Comparison of ENCODE assay signal across 9 mouse cellular contexts in genomic region chr12:83988483-83988882, GRCm38 (mm10). TPM values are rescaled to one million over a fixed set of nuclear protein-coding genes. Genes with fewer than 3 reads are reported as not detected.
DNase-seq lines count a peak whose midpoint lies in the region; ATAC-seq lines count a peak whose summit lies in the region.
"Had no signal": no experiment of that assay in that cellular context is flagged by ENCODE, and none has a peak within 500 bp of the region (broad histone marks: within the 10 kb centered on the region; RNA-seq: fewer than 3 reads in every experiment).

No protein-coding gene starts in this region.

- H3K27me3 ChIP-seq in kidney, embryonic 16.5 days (ENCODE audit: insufficient read depth, low read length), result no peaks in the 10 kb centered on the region
- no peaks in the 10 kb centered on the region for H3K27me3 ChIP-seq in hindbrain, embryonic 11.5 days (ENCODE audit: control insufficient read depth, insufficient read depth, low read length)
- no peaks in the 10 kb centered on the region for H3K27me3 ChIP-seq in midbrain, embryonic 14.5 days (ENCODE audit: control insufficient read depth, insufficient read depth, low read length)

- intact Hi-C loops in left cerebral cortex, postnatal 25 days (cut with DNase I), result loop anchor here (5.0 kb wide), 1 partner anchor 44 kb away; no protein-coding TSS in a partner anchor

- 63% methylated on average over 4 of the region's 4 CpGs for WGBS in kidney, embryonic 16.5 days
- 69% methylated on average over 4 of the region's 4 CpGs for WGBS in hindbrain, embryonic 11.5 days
- WGBS in midbrain, embryonic 14.5 days, result 74% methylated on average over 4 of the region's 4 CpGs

- peak overlapping the region; percentile 93 for H3K27ac ChIP-seq in kidney, embryonic 16.5 days (ENCODE audit: low read length)
- H3K27ac ChIP-seq in hindbrain, embryonic 11.5 days (ENCODE audit: low read depth, low read length), result no peak overlapping the region
- H3K27ac ChIP-seq in midbrain, embryonic 14.5 days (replicated peaks; ENCODE audit: low read depth, low read length), result peak overlapping the region; percentile 89; the same call in 1 of the 2 replicates

- no peak for DNase-seq in kidney, adult 9 months
- DNase-seq in ZHBTc4 (ENCODE audit: low read depth, low spot score), result peak; percentile 44
- DNase-seq in hindbrain, embryonic 11.5 days (ENCODE audit: low spot score), result no peak
- DNase-seq in midbrain, embryonic 14.5 days, result no peak
- no peak for DNase-seq in left cerebral cortex, postnatal 25 days (ENCODE audit: low spot score in 2 of 2)
- DNase-seq in adrenal gland, postnatal 4 days (ENCODE audit: low spot score in 2 of 2), result no peak
- DNase-seq in layer of hippocampus, adult 18-20 months (ENCODE audit: low spot score in 2 of 2), result no peak

- peak overlapping the region; percentile 57 for H3K4me2 ChIP-seq in kidney, embryonic 16.5 days (replicated peaks; ENCODE audit: low read depth, low read length)
- peak overlapping the region; percentile 64 for H3K4me2 ChIP-seq in hindbrain, embryonic 11.5 days (replicated peaks; ENCODE audit: low read depth, low read length)
- H3K4me2 ChIP-seq in midbrain, embryonic 14.5 days (ENCODE audit: low read length), result peak overlapping the region; percentile 63

- H3K4me1 ChIP-seq in kidney, embryonic 16.5 days (ENCODE audit: insufficient read depth, low read length), result peaks cover 13% of the 10 kb centered on the region; the same call in 1 of the 2 replicates
- no peaks in the 10 kb centered on the region for H3K4me1 ChIP-seq in hindbrain, embryonic 11.5 days (replicated peaks; ENCODE audit: control insufficient read depth, insufficient read depth, low read length)
- H3K4me1 ChIP-seq in midbrain, embryonic 14.5 days (ENCODE audit: control insufficient read depth, insufficient read depth, low read length), result peaks cover 4% of the 10 kb centered on the region; the same call in 1 of the 2 replicates

- H3K9ac ChIP-seq in kidney, embryonic 16.5 days (replicated peaks; ENCODE audit: low read length), result peak overlapping the region; percentile 83
- peak overlapping the region; percentile 65 for H3K9ac ChIP-seq in hindbrain, embryonic 11.5 days (ENCODE audit: low read depth, low read length)
- peak overlapping the region; percentile 68; the same call in 1 of the 2 replicates for H3K9ac ChIP-seq in midbrain, embryonic 14.5 days (replicated peaks; ENCODE audit: low read length)

- H3K4me3 ChIP-seq in kidney, embryonic 16.5 days (ENCODE audit: low read length), result peak overlapping the region; percentile 59
- H3K4me3 ChIP-seq in hindbrain, embryonic 11.5 days (ENCODE audit: low read depth, low read length), result peak overlapping the region; percentile 43
- H3K4me3 ChIP-seq in midbrain, embryonic 14.5 days (replicated peaks; ENCODE audit: low read depth, low read length), result peak overlapping the region; percentile 55

- peak; percentile 46; the same call in 1 of the 2 replicates for ATAC-seq in kidney, embryonic 16.5 days (ENCODE audit: low FRiP score, low TSS enrichment)
- peak; percentile 60; the same call in 1 of the 2 replicates for ATAC-seq in hindbrain, embryonic 11.5 days (ENCODE audit: low FRiP score)
- no peak for ATAC-seq in midbrain, embryonic 14.5 days (ENCODE audit: low FRiP score, low TSS enrichment)

- 0 out of 2 replicates have a peak, but pooled peaks cover 10% of the 10 kb centered on the region for H3K36me3 ChIP-seq in kidney, embryonic 16.5 days (ENCODE audit: insufficient read depth, low read length)
- H3K36me3 ChIP-seq in hindbrain, embryonic 11.5 days (ENCODE audit: control insufficient read depth, insufficient read depth, low read length), result no peaks in the 10 kb centered on the region
- H3K36me3 ChIP-seq in midbrain, embryonic 14.5 days (ENCODE audit: control insufficient read depth, insufficient read depth, low read length), result no peaks in the 10 kb centered on the region

- no peaks in the 10 kb centered on the region for H3K9me3 ChIP-seq in kidney, embryonic 16.5 days (ENCODE audit: low read length)
- no peaks in the 10 kb centered on the region for H3K9me3 ChIP-seq in hindbrain, embryonic 11.5 days (ENCODE audit: control insufficient read depth, low read length)
- no peaks in the 10 kb centered on the region for H3K9me3 ChIP-seq in midbrain, embryonic 14.5 days (ENCODE audit: control insufficient read depth, low read length)

RNA-seq across cellular contexts. Expression of gene Acot2, which starts 0.8 kb away (rescaled TPM):
- polyA plus RNA-seq in kidney, embryonic 16.5 days (2015; fragmentation: Nextera tagmentation; extraction: Ambion mirVana), result 40.9 and 45.5 TPM in 2 replicates
- polyA plus RNA-seq in hindbrain, embryonic 11.5 days (2014; fragmentation: Nextera tagmentation; extraction: Ambion mirVana), result 14.0 and 15.7 TPM in 2 replicates
- 8.8 and 9.2 TPM in 2 replicates for polyA plus RNA-seq in midbrain, embryonic 14.5 days (2014; fragmentation: Nextera tagmentation; extraction: Ambion mirVana)
- 10 to 100 TPM in 1 of 2 experiments, 1 to 10 TPM in 1; 9.5 to 12.5 TPM for total RNA-seq in left cerebral cortex, postnatal 25 days (2021)
- total RNA-seq in adrenal gland, postnatal 4 days (2021), result 10 to 100 TPM; 31.3 to 32.8 TPM
- total RNA-seq in layer of hippocampus, adult 18-20 months (2021), result 10 to 100 TPM; 15.8 to 17.2 TPM

RNA-seq across cellular contexts. Expression of gene Heatr4, which starts 3.8 kb away (rescaled TPM):
- polyA plus RNA-seq in kidney, embryonic 16.5 days (2015; fragmentation: Nextera tagmentation; extraction: Ambion mirVana), result not detected in 2 replicates
- 0.08 TPM in 1 of 2 replicates, not detected in the other for polyA plus RNA-seq in hindbrain, embryonic 11.5 days (2014; fragmentation: Nextera tagmentation; extraction: Ambion mirVana)
- not detected in 2 replicates for polyA plus RNA-seq in midbrain, embryonic 14.5 days (2014; fragmentation: Nextera tagmentation; extraction: Ambion mirVana)
- total RNA-seq in left cerebral cortex, postnatal 25 days (2021), result not detected
- total RNA-seq in adrenal gland, postnatal 4 days (2021), result not detected
- total RNA-seq in layer of hippocampus, adult 18-20 months (2021), result under 1 TPM in 1 of 2 experiments, not detected in 1; 0.10 TPM
- total RNA-seq: adrenal gland, postnatal 25 days had no signal

RNA-seq across cellular contexts. Expression of gene Acot1, which starts 20.8 kb away (rescaled TPM):
- 69.0 and 69.8 TPM in 2 replicates for polyA plus RNA-seq in kidney, embryonic 16.5 days (2015; fragmentation: Nextera tagmentation; extraction: Ambion mirVana)
- 45.5 and 49.5 TPM in 2 replicates for polyA plus RNA-seq in hindbrain, embryonic 11.5 days (2014; fragmentation: Nextera tagmentation; extraction: Ambion mirVana)
- 98.3 and 108 TPM in 2 replicates for polyA plus RNA-seq in midbrain, embryonic 14.5 days (2014; fragmentation: Nextera tagmentation; extraction: Ambion mirVana)
- total RNA-seq in left cerebral cortex, postnatal 25 days (2021), result 10 to 100 TPM; 10.3 to 13.8 TPM
- total RNA-seq in adrenal gland, postnatal 4 days (2021), result 10 to 100 TPM; 21.4 to 36.5 TPM
- total RNA-seq in layer of hippocampus, adult 18-20 months (2021), result 10 to 100 TPM; 21.0 to 28.4 TPM

RNA-seq across cellular contexts. Expression of gene Riox1, which starts 38.1 kb away (rescaled TPM):
- 11.2 and 11.5 TPM in 2 replicates for polyA plus RNA-seq in kidney, embryonic 16.5 days (2015; fragmentation: Nextera tagmentation; extraction: Ambion mirVana)
- polyA plus RNA-seq in hindbrain, embryonic 11.5 days (2014; fragmentation: Nextera tagmentation; extraction: Ambion mirVana), result 14.9 and 15.0 TPM in 2 replicates
- 11.5 and 11.7 TPM in 2 replicates for polyA plus RNA-seq in midbrain, embryonic 14.5 days (2014; fragmentation: Nextera tagmentation; extraction: Ambion mirVana)
- 10 to 100 TPM; 16.6 to 19.0 TPM for total RNA-seq in left cerebral cortex, postnatal 25 days (2021)
- total RNA-seq in adrenal gland, postnatal 4 days (2021), result 10 to 100 TPM; 15.9 to 16.7 TPM
- 10 to 100 TPM; 15.7 to 16.9 TPM for total RNA-seq in layer of hippocampus, adult 18-20 months (2021)

RNA-seq across cellular contexts. Expression of gene Acot4, which starts 49.7 kb away (rescaled TPM):
- 8.0 and 11.5 TPM in 2 replicates for polyA plus RNA-seq in kidney, embryonic 16.5 days (2015; fragmentation: Nextera tagmentation; extraction: Ambion mirVana)
- polyA plus RNA-seq in hindbrain, embryonic 11.5 days (2014; fragmentation: Nextera tagmentation; extraction: Ambion mirVana), result 0.14 and 0.63 TPM in 2 replicates
- polyA plus RNA-seq in midbrain, embryonic 14.5 days (2014; fragmentation: Nextera tagmentation; extraction: Ambion mirVana), result 0.18 and 0.62 TPM in 2 replicates
- 1 to 10 TPM; 2.4 to 3.7 TPM for total RNA-seq in left cerebral cortex, postnatal 25 days (2021)
- 1 to 10 TPM; 3.7 to 6.4 TPM for total RNA-seq in adrenal gland, postnatal 4 days (2021)
- total RNA-seq in layer of hippocampus, adult 18-20 months (2021), result 1 to 10 TPM; 2.7 to 3.9 TPM
